ENCODE assay signal across 8 mouse cellular contexts in the genomic region with DNA sequence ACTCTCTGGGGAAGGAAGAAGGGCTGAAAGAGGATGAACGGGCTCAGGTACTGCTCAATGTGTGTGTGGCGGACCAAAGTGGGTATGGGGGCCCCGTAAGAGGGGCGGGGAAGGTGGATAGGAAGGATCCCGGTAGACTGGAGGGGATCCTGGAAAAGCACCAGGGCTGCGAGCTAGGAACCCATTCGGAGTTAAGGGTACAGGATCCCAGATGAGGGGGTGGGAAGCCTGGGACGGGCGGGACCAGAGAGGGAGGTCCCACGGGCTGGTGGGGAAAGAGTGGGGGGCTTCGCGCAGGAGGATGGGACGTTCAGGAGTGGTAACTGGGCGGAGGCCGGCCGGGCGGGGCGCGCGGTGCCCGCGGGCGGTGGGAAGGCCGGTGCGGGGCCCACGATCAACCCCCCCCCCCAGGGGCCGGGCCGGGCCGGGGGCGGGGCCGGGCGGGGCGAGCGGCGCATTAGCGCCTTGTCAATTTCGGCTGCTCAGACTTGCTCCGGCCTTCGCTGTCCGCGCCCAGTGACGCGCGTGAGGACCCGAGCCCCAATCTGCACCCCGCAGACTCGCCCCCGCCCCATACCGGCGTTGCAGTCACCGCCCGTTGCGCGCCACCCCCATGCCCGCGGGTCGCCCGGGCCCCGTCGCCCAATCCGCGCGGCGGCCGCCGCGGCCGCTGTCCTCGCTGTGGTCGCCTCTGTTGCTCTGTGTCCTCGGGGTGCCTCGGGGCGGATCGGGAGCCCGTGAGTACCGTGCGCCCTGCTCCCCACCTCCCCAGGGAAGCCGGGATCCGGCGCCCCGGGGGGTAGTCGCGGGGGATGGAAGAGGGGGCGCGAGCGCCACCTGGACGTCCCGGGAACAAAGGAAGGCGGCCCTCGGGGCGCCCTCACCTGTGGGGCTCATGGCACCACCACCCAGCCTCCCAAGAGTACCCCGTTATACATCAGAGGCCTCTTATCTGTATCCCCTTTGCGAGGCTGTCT. TPM values are rescaled to one million over a fixed set of nuclear protein-coding genes. Genes with fewer than 3 reads are reported as not detected.
DNase-seq lines count a peak whose midpoint lies in the region; ATAC-seq lines count a peak whose summit lies in the region.

Crlf1 (plus strand) TSS at position 495 of the 977 bp plus-strand sequence.

- peak within 1 kb of the TSS; percentile 47 for H3K4me3 ChIP-seq in kidney, embryonic 15.5 days (replicated peaks)
- peak within 1 kb of the TSS; percentile 57 for H3K4me3 ChIP-seq in embryonic facial prominence, embryonic 11.5 days (ENCODE audit: low read depth, low read length)
- peak within 1 kb of the TSS; percentile 41 for H3K4me3 ChIP-seq in intestine, embryonic 15.5 days (replicated peaks)
- H3K4me3 ChIP-seq in midbrain, embryonic 16.5 days (ENCODE audit: low read depth, low read length) = peak within 1 kb of the TSS; percentile 38

- peaks cover 79% of the 10 kb centered on the region for H3K4me1 ChIP-seq in kidney, embryonic 15.5 days
- H3K4me1 ChIP-seq in embryonic facial prominence, embryonic 11.5 days (ENCODE audit: control insufficient read depth, insufficient read depth, low read length) = peaks cover 17% of the 10 kb centered on the region
- H3K4me1 ChIP-seq in intestine, embryonic 15.5 days (replicated peaks) = peaks cover 54% of the 10 kb centered on the region
- H3K4me1 ChIP-seq in midbrain, embryonic 16.5 days (ENCODE audit: control insufficient read depth, insufficient read depth, low read length) = peaks cover 35% of the 10 kb centered on the region

- peak within 1 kb of the TSS; percentile 27 for H3K9ac ChIP-seq in kidney, embryonic 15.5 days
- peak within 1 kb of the TSS; percentile 69 for H3K9ac ChIP-seq in embryonic facial prominence, embryonic 11.5 days (replicated peaks; ENCODE audit: low read length)
- 0 out of 2 replicates have a peak within 1 kb of the TSS, but pooled peaks have one; percentile 10 for H3K9ac ChIP-seq in intestine, embryonic 15.5 days
- peak within 1 kb of the TSS; percentile 58 for H3K9ac ChIP-seq in midbrain, embryonic 16.5 days (ENCODE audit: low read depth, low read length)

- no peak for DNase-seq in kidney, postnatal 25 days
- DNase-seq in embryonic facial prominence, embryonic 11.5 days (ENCODE audit: low spot score) = peak; percentile 57
- no peak for DNase-seq in adipocyte (ENCODE audit: low spot score)
- DNase-seq in c-Kit-positive CD71-positive TER-119-positive erythroid progenitor cells, embryonic 14.5 days (ENCODE audit: low spot score) = no peak
- DNase-seq in spleen, adult 18-20 months = no peak

- H3K4me2 ChIP-seq in kidney, embryonic 15.5 days = peak within 1 kb of the TSS; percentile 82
- H3K4me2 ChIP-seq in embryonic facial prominence, embryonic 11.5 days (ENCODE audit: low read depth, low read length) = peak within 1 kb of the TSS; percentile 77
- peak within 1 kb of the TSS; percentile 84 for H3K4me2 ChIP-seq in intestine, embryonic 15.5 days (replicated peaks)
- H3K4me2 ChIP-seq in midbrain, embryonic 16.5 days (ENCODE audit: low read length) = peak within 1 kb of the TSS; percentile 62

- under 1% methylated on average over 75 of the region's 93 CpGs for WGBS in kidney, embryonic 15.5 days
- under 1% methylated on average over 58 of the region's 93 CpGs for WGBS in embryonic facial prominence, embryonic 11.5 days
- under 1% methylated on average over 65 of the region's 93 CpGs for WGBS in intestine, embryonic 15.5 days
- under 1% methylated on average over 71 of the region's 93 CpGs for WGBS in midbrain, embryonic 16.5 days

- ATAC-seq in kidney, embryonic 15.5 days (replicated peaks; ENCODE audit: low FRiP score) = no peak
- ATAC-seq in embryonic facial prominence, embryonic 11.5 days (replicated peaks; ENCODE audit: insufficient number of reproducible peaks, low FRiP score, low TSS enrichment, low read depth) = no peak
- ATAC-seq in intestine, embryonic 15.5 days = 0 out of 2 replicates have a peak, but pooled peaks have one; percentile 26
- ATAC-seq in midbrain, embryonic 16.5 days = peak; percentile 46; the same call in 1 of the 2 replicates

- no peaks in the 10 kb centered on the region for H3K9me3 ChIP-seq in kidney, embryonic 15.5 days (replicated peaks)
- H3K9me3 ChIP-seq in embryonic facial prominence, embryonic 11.5 days (replicated peaks; ENCODE audit: control insufficient read depth, low read length) = no peaks in the 10 kb centered on the region
- H3K9me3 ChIP-seq in intestine, embryonic 15.5 days = no peaks in the 10 kb centered on the region
- H3K9me3 ChIP-seq in midbrain, embryonic 16.5 days (replicated peaks; ENCODE audit: control insufficient read depth, low read length, poor library complexity, severe bottlenecking) = no peaks in the 10 kb centered on the region

- no peaks in the 10 kb centered on the region for H3K36me3 ChIP-seq in kidney, embryonic 15.5 days
- H3K36me3 ChIP-seq in embryonic facial prominence, embryonic 11.5 days (replicated peaks; ENCODE audit: control insufficient read depth, insufficient read depth, low read depth, low read length) = no peaks in the 10 kb centered on the region
- H3K36me3 ChIP-seq in intestine, embryonic 15.5 days = no peaks in the 10 kb centered on the region
- H3K36me3 ChIP-seq in midbrain, embryonic 16.5 days (ENCODE audit: control insufficient read depth, insufficient read depth, low read length) = no peaks in the 10 kb centered on the region

- peaks cover 100% of the 10 kb centered on the region for H3K27me3 ChIP-seq in kidney, embryonic 15.5 days
- H3K27me3 ChIP-seq in embryonic facial prominence, embryonic 11.5 days (ENCODE audit: control insufficient read depth, insufficient read depth, low read length) = peaks cover 53% of the 10 kb centered on the region
- H3K27me3 ChIP-seq in intestine, embryonic 15.5 days (replicated peaks) = peaks cover 99% of the 10 kb centered on the region
- peaks cover 79% of the 10 kb centered on the region for H3K27me3 ChIP-seq in midbrain, embryonic 16.5 days (ENCODE audit: control insufficient read depth, insufficient read depth, low read depth, low read length)

- no peak within 1 kb of the TSS for H3K27ac ChIP-seq in kidney, embryonic 15.5 days
- H3K27ac ChIP-seq in embryonic facial prominence, embryonic 11.5 days (replicated peaks; ENCODE audit: low read depth, low read length) = peak within 1 kb of the TSS; percentile 10; the same call in 1 of the 2 replicates
- no peak within 1 kb of the TSS for H3K27ac ChIP-seq in intestine, embryonic 15.5 days
- no peak within 1 kb of the TSS for H3K27ac ChIP-seq in midbrain, embryonic 16.5 days (ENCODE audit: low read length)

RNA-seq across cellular contexts. Expression of gene Crlf1, which starts in this region (rescaled TPM):
- 21.1 and 24.1 TPM in 2 replicates for polyA plus RNA-seq in kidney, embryonic 15.5 days (2015; fragmentation: Nextera tagmentation; extraction: Ambion mirVana)
- polyA plus RNA-seq in embryonic facial prominence, embryonic 11.5 days (2014; fragmentation: Nextera tagmentation; extraction: Ambion mirVana) = 63.8 and 64.7 TPM in 2 replicates
- polyA plus RNA-seq in intestine, embryonic 15.5 days (2015; fragmentation: Nextera tagmentation; extraction: Ambion mirVana) = 0.95 and 1.2 TPM in 2 replicates
- polyA plus RNA-seq in midbrain, embryonic 16.5 days (2015; fragmentation: Nextera tagmentation; extraction: Ambion mirVana) = 3.6 and 6.3 TPM in 2 replicates

Comparison
In these comparisons a context has a peak if more than half of its experiments do, and no peak if none do; other contexts are left out.
1. ATAC-seq: peak in intestine, embryonic 15.5 days (single experiment) and midbrain, embryonic 16.5 days (single experiment); none in kidney, embryonic 15.5 days (single experiment) and embryonic facial prominence, embryonic 11.5 days (single experiment).
2. H3K9ac ChIP-seq: peak in every context shown above with its lines; median percentile 69 in embryonic facial prominence, embryonic 11.5 days; 58 in midbrain, embryonic 16.5 days; 27 in kidney, embryonic 15.5 days; 10 in intestine, embryonic 15.5 days.
3. Peak in every context shown above with its lines, with median percentiles within 50 percentile points of each other: H3K4me2 ChIP-seq and H3K4me3 ChIP-seq.